Mouse (Mus musculus) embryo, embryonic 10 days (tissue): Measurements from ENCODE around the gene Ncbp3.

Source experiments
- DNase-seq: peaks from one replicate; pipeline ENCODE4 v3.0.0-alpha.2; 2015; ENCODE audit warnings: low spot score

The Ncbp3 gene

DNA sequence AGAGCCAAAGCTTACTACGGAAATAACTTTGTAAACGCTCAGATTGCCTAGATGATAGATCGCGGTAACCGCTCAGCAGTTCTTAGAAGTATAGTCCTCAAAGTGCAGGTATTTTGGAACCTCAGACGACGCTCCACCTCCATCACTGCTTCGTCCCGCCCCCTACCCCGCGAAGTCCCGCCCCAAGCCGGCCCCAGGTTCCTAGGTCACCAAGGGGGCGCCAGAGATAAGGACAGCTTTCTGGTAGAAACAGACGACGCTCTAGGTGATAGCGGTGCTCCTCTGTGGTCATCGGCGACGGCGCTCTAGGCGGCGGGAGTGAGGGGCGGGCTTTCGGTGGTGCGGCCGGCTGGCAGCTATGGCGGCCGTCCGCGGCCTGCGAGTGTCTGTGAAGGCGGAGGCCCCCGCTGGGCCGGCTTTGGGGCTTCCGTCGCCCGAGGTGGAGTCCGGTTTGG lies at the start of gene Ncbp3:
TSS of gene Ncbp3 (plus strand) at position 242 of the 455 bp plus-strand sequence.
- peak; percentile 99 for DNase-seq

DNA sequence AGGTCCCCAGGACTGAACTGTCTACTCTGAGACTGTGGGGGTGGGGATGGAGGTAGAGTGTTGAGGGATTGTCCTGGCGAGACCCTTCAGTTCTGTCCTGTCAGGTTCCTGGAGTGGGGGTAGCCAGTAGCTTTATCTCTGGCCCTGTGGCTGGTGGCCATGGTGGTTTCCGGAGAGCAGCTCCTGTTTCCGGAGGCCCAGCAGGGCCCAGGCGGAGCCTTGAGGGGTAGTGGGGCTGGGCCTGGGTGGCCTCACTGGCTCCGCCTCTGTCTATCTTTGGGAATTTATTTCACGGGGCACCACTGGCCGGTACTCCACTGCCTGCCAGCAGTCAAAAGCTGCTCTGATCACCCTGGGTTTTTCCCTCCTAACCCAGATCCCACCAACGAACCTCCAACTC lies 48.8 kb upstream of the Ncbp3 start, which contains the start of gene P2rx1:
TSS of gene P2rx1 (plus strand) at position 333 of the 400 bp plus-strand sequence.
- peak; percentile 9 for DNase-seq

DNA sequence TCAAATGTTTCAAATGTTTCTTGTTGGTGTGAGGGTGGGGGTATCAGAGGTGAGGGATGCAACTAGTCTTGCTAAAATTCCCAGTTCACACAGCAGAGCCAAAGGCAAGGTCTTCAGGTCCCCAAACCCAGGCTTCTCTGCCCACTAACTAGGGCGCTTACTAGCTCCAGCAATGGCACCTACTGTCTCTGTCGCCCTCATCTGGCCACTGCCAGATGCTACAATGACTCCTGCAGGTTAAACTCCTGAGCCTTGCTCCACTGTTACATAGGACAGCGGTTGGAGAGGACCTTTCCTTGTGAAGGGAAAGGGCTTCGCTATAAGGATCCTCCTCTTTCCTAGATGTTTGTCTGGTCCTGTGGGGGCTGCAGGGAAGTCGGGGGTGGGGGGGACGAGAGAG lies 46.6 kb upstream of the Ncbp3 start:
- DNase-seq: peak; percentile 87

DNA sequence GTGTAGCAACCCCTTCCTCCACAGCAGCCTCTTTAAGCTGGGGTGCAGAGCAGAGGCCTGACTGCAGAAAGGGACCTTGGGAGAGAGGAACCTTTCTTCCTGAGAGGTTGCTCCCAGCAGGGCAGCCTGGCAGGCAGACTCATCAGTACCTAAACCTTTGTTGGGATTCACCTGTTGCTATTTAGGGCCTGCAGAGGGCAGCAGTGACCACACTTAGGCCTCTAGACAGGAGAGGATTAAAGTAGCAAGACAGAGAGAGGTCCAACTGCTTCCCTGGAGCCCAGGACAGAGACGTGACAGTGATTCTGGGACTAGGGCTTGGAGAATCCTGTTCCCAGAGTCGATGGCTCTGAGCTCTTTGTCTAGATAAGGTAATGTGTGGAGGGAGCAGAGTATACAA lies 41.2 kb upstream of the Ncbp3 start:
- peak; percentile 84 for DNase-seq

DNA sequence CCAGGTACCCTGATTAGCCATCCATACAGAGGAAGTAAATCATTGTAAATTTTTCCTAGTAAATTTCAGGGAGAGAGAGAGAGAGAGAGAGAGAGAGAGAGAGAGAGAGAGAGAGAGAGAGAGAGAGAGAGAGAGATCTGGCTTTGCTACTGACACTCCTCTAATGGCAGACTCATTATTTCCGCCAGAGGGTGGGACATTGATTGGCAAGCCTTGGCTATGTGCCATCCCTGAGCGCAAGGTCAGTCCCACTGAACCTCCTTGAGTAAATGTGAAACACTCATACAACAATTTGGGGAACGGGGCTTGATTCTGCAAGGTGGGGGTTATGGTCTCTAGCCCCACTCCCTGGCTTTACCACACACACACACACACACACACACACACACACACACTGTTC lies 40.5 kb upstream of the Ncbp3 start:
- no peak for DNase-seq

- peak; percentile 75 for DNase-seq
These were observed 39.7 kb upstream of the Ncbp3 start for GRCm38 (mm10) chr11:73007698-73008481.

DNA sequence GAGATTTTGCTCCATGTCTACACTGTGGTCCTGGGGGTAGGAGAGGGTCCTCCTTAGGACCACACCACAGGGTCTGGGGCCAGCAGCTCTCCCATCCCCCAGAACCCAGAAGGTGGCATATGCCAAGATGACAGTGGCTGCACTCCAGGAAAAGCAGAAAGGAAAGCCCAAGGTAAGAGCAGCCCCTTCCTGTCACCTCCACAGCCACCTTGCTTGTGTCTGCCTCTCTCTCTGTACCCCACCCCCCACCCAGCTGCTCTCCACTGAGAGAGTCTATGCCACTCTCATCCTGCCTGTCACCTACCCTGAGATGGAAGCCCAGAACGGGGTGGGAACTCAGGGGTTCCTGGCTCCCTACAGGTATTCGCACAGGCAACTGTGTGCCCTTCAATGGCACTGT lies 38.8 kb upstream of the Ncbp3 start:
- DNase-seq: no peak

DNA sequence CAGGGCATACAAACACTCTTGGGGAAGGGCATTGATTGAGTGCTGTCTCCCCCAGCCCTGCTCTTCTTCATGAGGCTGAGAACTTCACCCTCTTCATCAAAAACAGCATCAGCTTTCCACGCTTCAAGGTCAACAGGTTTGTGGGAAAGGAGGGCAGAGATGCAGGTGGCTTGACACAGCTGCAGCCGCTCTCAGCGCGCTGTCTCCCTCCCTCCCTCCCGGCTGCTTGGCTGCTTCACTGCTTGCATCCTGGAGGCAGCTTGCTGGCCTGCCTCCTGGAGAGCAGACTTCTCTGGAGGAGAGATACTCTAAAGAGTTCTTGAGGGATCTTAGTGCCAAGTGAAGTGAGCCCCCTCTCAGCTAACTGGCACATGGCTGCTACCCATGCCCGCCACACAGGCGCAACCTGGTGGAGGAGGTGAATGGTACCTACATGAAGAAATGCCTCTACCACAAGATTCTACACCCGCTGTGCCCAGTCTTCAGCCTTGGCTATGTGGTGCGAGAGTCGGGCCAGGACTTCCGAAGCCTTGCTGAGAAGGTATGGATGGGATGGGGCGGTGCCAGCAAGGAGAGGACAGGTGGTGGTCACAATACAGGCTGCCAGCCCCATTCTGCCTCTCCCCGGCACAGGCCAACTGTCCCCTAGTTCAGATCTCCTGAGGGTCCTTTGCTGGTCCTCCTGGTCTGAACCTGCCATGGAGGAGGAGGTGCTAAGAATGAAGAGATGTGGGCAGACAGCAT lies 37.9 kb upstream of the Ncbp3 start:
- DNase-seq: no peak

- DNase-seq: no peak
These were observed 33.6 kb upstream of the Ncbp3 start for GRCm38 (mm10) chr11:73013981-73014380.

DNA sequence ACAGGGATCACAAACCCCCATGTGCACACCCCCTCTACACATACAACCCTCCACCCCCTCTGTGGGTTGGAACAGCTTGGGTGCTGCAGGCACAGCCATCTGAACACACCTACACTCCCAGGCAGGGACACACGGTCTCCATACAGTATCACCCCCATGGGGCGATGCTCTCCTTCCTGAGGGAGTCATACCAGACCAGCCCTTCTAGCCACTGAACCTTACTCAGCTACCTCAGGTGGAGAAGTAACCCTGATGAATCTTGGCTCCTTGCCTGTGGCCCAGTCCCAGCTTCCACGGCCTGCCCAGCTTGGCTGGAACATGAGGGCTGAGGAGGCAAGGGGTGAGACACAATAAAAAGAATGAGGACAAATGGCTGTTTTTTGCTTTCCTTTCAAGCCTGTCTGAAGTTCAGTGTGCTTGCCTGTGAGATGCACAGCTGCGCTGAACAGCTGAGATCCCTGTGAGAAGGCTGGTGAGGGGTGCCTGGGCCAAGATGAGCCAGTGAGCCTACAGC lies 32.7 kb upstream of the Ncbp3 start:
- no peak for DNase-seq

DNA sequence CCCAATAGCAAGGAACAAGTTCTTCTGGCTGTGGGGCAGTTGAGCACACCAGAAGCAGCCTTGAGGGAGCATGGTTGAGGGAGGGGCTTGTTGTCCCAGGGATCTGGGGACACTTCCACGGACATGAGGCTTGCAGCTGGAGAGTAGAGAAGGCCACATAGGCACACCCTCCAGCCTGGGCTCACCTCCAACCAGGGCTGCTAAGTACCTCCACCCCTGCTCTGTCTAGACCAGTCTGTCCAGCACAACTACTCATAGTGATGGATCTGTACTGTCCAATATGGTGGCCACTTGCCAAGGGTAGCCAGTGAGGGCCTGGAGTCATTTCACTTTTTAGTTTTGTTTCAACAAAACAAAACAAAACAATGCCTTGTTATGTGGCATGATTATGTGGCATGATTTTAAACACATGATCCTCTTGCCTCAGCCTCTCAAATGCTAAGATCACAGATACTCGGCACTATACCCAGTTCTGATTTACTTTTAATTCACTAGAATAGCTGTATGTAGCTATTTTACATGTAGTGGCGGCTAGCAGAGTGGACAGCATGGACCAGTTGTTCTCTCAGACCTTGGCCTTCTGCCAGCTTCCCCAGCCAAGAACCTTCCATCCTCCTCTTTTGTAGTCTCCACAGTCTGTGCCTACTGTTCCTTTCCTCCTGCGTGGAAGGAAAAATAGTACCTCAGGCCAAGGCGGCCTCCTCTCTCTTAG lies 32.0 kb upstream of the Ncbp3 start:
- no peak for DNase-seq

GRCm38 (mm10) chr11:73016103-73016420 lies 31.5 kb upstream of the Ncbp3 start:
- DNase-seq: no peak

DNA sequence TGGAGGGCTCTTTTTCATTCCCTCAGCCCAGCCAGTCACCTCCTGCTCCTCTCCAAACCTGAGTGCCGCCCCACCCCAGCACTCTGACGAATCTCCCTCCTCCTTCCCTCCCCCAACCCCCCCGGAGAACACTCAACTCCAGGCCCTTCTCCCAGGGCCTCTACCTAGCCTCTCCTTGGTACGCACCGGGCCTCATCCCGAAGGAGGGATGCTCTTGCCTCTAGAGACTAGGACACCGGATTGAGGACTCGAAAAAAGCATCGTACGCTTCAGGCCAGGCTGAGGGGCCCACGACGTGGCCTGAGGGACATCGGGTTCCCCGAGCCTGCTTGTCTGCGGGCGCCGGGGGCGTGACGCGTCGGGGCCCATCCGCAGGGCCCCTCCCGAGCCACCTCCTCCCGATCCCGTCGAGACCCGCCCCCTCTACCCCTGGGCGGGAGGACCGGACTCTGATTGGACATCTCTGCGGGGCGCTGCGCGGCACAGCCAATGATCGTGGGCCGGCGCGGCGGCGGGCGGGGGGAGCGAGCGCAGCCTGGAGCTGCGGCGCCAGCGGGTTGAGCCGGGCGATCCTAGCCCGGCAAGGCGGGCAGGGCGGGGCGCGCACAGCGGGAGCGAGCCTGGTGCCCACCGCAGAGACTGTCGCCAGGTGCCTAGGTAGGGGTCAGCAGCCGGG lies 29.0 kb upstream of the Ncbp3 start, which contains the start of gene Camkk1:
TSS of gene Camkk1 (plus strand) at position 538 of the 676 bp plus-strand sequence.
- DNase-seq: peak; percentile 94

DNA sequence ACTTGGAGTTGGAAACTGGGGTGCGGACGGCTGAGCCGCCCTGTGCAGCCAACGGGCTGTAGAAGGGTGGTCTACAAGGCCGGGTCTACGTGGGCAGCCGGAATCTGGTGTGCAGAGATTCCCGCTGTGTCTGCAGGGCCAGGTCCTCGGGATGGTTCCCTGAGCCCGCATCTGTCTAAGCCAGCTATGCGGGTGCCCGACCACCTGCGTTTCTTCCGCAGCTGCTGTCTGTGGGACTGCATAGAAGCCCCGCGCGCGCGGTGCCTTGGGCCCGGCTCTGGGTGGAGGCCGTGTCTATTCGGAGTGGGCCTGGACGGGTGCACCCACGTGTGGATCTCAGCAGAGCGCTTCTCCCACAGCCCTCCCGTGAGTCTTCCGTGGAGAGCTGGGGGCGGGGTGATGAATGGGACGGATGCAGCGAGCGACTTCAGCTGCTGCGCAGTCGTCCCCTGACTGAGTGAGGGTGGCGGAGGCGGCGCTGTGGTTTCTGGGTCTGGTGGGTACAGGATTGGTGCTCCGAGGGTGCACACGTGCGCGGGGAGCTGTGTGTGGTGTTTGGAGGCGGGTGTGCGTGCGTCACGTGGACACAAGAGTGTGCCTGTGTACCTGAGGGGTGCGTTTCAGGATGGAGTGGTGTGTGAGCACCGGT lies 28.3 kb upstream of the Ncbp3 start:
- DNase-seq: peak; percentile 38

DNA sequence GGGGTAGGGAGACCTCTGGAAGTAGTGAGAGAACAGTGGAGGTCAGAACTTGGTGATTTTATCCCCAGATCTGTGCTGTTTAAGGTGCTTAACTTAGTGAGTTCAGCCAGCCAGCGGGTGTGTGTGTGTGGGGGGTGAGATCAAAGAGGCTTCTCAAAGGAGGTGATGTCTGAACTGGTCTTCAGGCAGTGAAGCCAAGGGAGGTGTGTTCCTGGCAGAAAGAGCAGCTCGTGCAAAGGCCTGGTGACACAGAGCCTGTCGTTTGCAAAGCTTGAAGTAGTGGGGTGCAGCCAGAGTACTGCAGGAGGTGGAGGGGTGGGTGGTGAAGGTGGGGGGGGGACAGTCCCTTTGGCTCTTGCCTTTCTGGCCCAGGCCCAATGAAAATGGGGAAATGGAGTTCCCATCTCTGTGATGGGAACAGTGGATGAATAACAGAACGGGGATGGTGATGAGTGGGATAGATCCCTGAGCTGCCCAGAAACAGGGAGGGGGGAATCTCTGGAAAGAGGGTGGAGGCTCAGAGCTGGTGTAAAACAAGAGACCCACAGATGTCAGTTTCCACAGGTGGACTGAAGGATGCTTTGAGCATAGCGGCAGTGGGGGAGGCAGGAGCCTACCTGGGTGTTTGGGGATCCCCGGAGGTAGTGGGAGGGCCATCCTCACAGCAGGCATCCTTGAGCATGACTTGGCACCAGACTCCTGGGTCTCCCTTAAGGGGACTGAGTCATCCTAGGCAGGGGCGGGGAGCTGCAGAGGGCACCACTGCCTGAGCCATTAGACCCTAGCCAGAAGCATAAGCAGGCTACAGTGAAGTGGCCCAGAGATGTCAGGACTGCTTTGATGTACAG lies 26.4 kb upstream of the Ncbp3 start:
- no peak for DNase-seq

DNA sequence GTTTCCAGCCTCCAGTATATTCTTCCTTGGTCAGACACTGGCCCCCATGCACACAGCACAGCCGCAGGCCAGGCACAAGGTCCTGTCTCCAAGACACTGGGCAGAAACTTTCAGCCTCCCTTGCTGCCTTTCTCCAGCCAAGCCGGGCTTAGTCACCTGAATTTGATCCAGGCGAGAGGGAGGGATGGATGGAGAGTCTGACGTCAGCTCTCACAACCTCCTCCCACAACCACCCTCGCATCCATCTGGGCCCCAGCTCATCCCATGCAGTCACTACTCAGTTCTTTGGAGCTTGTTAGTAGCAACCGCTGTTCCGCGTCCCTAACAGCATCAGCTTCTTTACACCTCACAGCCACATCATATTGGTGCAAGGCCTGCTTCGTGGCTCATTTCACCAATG lies 24.5 kb upstream of the Ncbp3 start:
- DNase-seq: no peak

- no peak for DNase-seq
These were observed 23.8 kb upstream of the Ncbp3 start for GRCm38 (mm10) chr11:73023827-73024226.

DNA sequence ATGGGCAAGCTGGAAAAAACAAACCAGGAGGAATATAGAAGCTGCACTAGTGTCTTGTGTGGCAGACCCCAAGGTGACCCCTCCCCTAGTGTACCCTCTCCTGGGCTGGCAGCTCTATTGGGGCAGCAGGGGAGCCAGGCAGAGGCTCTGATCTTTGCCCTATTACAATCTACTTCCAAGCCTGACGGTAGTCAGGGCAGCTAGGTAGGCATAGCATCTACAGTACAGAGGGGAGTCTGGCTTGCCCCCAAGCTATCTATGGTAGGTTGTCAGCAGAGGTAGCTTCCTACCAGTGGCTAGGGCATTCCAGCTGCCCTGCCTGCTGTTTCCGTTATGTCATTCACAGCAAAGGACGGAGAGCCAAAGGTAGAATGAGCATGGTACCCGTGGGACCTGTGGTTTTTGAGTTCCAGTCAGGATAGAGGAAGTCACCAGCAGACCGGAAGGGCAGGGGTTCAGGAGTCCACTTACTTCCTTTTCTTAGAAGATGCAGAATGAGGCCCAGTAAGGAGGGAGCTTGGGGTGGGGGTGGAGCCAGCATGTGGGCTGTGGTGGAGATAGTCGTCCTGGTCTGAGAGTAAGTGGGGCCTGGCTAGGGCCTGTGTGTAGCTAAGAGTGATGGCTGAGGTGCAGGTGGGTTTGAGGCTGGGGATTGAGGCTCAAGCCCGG lies 23.2 kb upstream of the Ncbp3 start:
- DNase-seq: no peak

DNA sequence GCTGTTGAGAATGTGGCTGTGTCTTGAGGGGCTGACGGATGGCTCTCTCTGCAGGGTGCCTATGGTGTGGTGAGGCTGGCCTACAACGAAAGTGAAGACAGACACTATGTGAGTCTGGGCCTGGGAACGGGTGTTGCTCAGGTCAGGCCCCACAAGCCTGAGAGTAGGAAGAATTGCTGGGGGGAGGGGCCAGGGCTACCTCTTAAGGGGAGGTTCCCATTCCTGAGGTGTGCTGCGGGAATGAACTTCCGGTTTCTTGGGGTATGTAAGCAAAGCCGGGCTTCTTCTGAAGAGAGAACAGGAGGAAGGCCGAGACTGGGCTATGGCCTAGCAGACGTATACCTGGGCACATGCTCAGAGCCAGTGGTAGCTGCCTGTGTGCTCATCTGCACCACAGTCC lies 20.6 kb upstream of the Ncbp3 start:
- no peak for DNase-seq
